Mouse (Mus musculus) left cerebral cortex, adult 2 months (tissue): ENCODE data around the gene Mark3. TPM values are rescaled to one million over a fixed set of nuclear protein-coding genes. Genes with fewer than 3 reads are reported as not detected.
"Not testable (repeated sequence)": the region's sequence is repeated elsewhere in the genome, so short reads cannot be mapped to it uniquely, and the experiment has no call there.

Experiments
- DNase-seq, 2 experiments: peaks; one replicate each; pipeline ENCODE4 v3.0.0; 2021 to 2022; ENCODE audit warnings: low spot score in 2 of 2, mixed read lengths in 1 of 2; ENCODE audit errors: extremely low spot score in 1 of 2
- H3K27ac ChIP-seq: fragments of 200-600 bp; 2 replicates; pipeline ENCODE4 v1.8.1; 2022
- H3K4me3 ChIP-seq: fragments of 200-600 bp; 2 replicates; pipeline ENCODE4 v1.8.1; 2022
- CTCF ChIP-seq: fragments of 200-600 bp; IDR thresholded peaks from 2 replicates; pipeline ENCODE4 v1.8.1; 2022; ENCODE audit warnings: antibody characterized with exemption, mild to moderate bottlenecking, moderate library complexity
- intact Hi-C: fragments of 180-260 bp; cut with DNase I; formaldehyde crosslinking; loops from one replicate; pipeline ENCODE4 v1.15.1; 2025
- total RNA-seq, 2 experiments: library from RNA; stranded (reverse); gene quantifications; 2 replicates each; pipeline ENCODE4 v1.2.3; 2021

Mark3 gene
- total RNA-seq, 2 experiments from 2014 or later = 102 TPM

DNA sequence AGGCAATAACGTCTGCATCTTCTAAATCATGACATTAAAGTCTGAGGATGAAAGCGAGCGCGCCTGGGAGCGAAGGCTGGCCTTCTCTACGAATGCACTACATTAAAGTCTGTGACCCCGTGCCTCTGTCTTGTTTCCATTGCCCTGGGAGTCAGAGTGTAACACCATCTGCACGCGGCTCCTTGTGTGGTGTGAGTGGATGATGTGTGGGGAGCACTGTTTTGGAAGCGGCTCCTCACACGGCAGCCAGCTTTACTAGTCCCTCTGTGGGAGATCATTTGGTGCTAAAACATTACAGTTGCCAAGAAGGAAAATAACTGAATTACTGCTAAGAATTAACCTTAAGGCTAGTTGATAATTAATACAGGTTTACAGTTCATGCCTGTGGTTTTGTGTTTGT lies 81.4 kb downstream of the Mark3 start:
- intact Hi-C loops = no loop called here
- no peak overlapping the region for H3K27ac ChIP-seq
- DNase-seq = no peak
- no peak for TF ChIP-seq CTCF
- H3K4me3 ChIP-seq = no peak overlapping the region

DNA sequence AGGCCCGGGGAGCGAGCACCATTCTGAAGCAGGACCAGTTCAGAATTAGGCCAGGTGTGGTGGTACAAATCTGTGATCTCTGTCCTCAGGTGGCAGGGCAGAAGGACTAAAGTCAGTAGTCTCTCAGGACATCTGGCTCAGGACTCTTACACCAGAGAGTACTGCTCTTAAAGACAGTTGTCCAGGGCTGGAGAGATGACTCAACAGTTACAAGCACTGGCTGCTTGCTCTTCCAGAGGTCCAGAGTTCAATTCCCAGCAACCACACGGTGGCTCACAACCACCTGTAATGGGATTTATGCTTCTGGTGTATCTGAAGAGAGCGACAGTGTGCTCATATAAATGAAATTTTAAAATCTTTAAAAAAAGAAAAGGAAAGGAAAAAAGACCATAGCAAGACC lies 85.0 kb downstream of the Mark3 start:
- TF ChIP-seq CTCF = no peak
- no peak for DNase-seq
- no peak overlapping the region for H3K4me3 ChIP-seq
- intact Hi-C loops = no loop called here
- H3K27ac ChIP-seq = no peak overlapping the region

DNA sequence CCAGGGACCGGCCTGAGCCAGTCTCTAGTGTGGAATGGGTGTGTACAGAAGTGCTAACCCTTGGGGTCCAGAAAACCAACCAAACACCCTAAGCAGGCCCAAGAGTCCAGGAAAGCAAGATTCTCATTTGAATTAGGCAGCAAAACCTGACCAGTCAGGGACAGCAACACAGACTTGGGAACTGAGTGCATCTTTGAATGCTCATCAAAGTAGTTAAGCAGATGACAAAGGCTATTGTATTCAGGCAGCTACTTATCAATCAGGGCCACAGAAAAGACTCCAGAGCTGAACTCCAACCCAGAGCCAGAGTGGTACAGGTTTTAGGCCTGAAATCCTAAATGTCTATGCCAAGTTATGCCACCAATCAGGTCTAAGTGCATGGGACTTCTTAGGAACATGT lies 86.3 kb downstream of the Mark3 start:
- no peak for DNase-seq
- Histone ChIP-seq H3K27ac (no peak overlapping the region), H3K4me3 (no peak overlapping the region)
- intact Hi-C loops = no loop called here
- TF ChIP-seq CTCF = no peak

DNA sequence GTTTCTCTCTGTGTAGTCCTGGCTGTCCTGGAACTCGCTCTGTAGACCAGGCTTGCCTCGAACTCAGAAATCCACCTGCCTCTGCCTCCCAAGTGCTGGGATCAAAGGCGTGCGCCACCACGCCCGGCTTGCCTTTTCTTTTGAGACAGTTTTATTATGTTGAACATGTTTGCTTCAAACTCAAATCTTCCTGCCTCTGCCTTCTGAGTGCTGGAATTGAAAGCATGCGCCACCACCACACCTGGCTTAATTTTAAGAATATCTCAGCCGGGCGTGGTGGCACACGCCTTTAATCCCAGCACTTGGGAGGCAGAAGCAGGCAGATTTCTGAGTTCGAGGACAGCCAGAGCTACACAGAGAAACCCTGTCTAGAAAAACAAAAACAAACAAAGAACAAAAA lies 87.2 kb downstream of the Mark3 start:
- intact Hi-C loops, DNase-seq, H3K27ac ChIP-seq, H3K4me3 ChIP-seq: not testable (repeated sequence)

DNA sequence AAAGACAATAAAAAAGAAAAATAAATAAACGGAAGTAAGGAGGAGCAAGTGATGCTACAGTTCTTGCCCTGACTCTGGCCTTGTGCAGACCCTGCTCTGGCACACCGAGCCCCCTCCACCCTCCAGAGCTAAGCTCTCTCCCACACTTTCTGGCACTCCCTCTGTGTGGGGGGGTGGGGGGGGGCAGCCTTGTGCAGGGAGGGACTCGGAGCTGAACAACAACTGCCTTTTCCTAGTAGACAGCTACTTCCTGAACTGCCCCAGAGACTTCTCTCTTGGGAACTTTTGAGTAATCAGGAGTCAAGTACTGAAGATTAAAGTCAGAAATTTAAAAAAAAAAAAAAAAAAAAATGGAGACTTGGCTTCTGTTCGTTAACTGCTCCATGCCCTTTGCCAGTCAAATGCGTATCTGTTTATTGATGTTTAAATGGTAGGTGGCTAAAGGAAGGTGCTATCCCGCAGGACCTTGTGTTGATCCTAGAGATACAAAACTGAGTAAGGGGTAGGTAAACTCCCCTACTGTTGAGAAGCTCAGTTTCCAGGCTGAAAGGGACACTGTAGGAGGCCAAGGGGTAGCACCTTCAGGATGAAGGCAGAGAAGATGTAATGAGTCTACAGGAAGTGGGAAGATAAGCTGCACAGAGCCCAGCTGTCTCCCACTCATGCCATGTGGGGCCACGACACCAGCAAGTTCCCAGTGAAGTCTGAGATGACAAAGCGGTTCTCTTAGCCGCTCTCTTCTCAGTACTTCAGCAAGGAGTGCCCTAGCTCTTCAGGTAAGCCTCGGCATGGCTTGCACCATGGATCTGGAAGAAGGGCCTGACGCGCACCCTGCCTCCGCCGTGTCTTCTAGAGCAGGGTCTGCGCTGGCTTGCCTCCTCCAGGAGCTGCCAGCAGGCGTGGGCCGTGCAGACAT lies 89.2 kb downstream of the Mark3 start:
- peak in 1 of 2 experiments; percentile 32 for DNase-seq
- TF ChIP-seq CTCF = no peak
- Histone ChIP-seq H3K4me3 (no peak overlapping the region), H3K27ac (peak overlapping the region; percentile 99)
- intact Hi-C loops = no loop called here

DNA sequence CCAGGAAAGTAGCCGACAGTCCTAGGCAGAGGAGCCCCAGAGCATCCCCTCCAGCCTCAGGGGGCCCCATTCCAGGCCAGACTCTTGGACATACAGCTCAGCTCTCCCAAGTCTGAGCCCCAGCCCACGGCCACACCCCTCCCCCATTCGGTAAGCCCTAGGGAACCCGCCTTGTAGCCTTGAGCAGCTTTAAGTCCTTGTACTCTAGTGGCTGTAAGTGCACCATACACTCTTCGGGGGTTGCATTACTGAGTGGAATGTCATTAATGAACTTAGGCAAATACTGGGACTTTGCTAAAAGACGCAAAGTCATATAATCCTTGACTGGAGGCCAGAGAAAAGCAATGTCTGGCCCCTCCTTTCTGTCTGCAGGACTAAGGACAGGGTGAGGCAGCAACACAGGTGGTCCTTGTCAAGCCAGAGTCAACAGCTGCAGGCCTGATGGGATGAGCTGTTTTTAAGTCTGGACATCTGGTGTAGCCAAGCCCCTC lies 89.9 kb downstream of the Mark3 start:
- DNase-seq = no peak
- H3K27ac ChIP-seq = peak overlapping the region; percentile 99
- TF ChIP-seq CTCF = no peak
- intact Hi-C loops = no loop called here
- H3K4me3 ChIP-seq = no peak overlapping the region

DNA sequence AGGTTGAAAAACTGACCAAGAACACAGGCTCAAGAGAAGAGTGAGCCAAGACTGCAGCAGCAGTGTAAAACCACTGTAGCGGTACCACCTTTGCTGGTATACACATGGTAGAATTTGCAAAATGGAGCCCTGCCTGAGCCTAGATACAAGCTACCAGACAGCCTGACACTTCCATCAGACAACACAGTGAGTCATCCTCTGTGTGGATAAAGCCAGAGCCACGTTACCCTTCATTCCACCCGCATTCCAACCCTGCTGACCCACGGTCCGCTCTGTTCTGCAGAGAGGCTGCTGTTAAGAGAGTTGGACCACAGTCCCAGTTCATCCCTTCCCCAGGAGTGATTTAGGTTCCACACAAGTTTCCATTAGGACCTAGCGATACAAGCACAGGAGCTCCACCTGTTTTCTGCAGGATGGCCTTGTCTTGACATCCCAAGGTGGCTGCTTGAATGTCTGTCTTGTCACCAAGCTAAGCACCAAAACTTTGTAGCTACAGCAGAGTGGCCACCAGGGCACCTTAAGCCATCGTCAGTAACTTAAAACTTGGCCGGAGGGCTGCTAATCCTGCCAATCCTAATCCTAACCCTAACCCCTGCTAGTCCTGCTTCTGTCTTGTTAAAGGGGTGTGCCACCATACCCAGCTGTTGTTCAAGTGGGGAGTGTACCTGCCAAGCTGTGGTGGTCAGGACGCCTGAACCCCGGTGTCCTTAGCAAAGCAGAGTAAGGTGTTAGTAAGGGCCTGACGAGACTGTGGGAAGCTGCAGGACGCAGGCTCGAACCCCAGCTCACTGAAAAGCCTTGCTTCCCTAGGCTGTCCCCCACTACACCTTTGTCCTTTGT lies 90.9 kb downstream of the Mark3 start:
- no peak for DNase-seq
- intact Hi-C loops = loop anchor here (5.0 kb wide), 2 partner anchors 47 to 147 kb away; partner anchors contain the start of genes Apopt1, Bag5, Xrcc3 and Zfyve21
- no peak for TF ChIP-seq CTCF
- H3K4me3 ChIP-seq = no peak overlapping the region
- H3K27ac ChIP-seq = peak overlapping the region; percentile 99

DNA sequence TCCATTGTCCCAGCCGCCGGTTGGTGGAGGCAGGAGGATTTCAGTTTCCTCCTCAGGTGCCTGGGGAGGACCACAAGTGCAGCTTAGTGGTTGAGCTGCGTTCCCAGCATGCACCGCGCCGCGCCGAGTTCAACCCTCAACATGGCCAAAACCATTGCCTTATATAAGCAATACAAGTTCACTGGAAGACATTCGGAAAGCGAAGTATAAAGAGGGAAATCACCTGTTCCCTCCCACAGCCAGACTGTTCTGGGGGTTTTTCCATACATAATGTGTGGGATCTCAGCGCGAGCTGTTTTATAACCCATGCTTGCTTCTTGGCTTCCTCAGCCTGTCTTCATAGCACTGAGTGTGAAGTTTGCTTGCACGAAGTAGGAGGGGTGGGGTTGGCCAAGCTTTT lies 92.1 kb downstream of the Mark3 start:
- intact Hi-C loops = loop anchor here (5.0 kb wide), 2 partner anchors 46 to 146 kb away; partner anchors contain the start of genes Apopt1, Bag5, Xrcc3 and Zfyve21

DNA sequence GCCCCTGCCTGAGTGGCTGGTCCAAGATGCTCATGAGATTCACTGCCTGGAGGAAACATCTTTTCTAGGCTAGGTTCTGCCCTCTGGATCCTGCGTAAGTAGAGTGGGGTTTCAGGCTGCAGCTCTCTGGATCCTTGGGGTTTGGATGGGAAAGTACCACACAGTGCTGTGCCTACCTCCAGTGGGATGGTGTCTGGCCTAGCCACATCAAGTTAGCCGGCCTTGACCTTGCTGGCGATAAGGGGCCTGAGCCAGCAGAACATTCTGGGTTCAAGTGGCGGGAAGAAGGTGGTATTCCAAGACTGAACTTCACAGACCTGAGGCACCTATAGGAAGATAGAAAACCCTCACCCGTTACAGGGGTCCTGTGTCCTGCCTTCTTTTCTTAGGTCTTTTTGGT lies 93.1 kb downstream of the Mark3 start:
- peak overlapping the region; percentile 99 for H3K27ac ChIP-seq
- intact Hi-C loops = loop anchor here (5.0 kb wide), 2 partner anchors 45 to 145 kb away; partner anchors contain the start of genes Apopt1, Bag5, Xrcc3 and Zfyve21
- H3K4me3 ChIP-seq = no peak overlapping the region
- no peak for DNase-seq
- TF ChIP-seq CTCF = no peak

More for the DNA sequence above, 92.1 kb downstream of the Mark3 start:
- DNase-seq = peak; percentile 67 to 80
- peak overlapping the region; percentile 99 for H3K27ac ChIP-seq
- H3K4me3 ChIP-seq = no peak overlapping the region
- no peak for TF ChIP-seq CTCF

DNA sequence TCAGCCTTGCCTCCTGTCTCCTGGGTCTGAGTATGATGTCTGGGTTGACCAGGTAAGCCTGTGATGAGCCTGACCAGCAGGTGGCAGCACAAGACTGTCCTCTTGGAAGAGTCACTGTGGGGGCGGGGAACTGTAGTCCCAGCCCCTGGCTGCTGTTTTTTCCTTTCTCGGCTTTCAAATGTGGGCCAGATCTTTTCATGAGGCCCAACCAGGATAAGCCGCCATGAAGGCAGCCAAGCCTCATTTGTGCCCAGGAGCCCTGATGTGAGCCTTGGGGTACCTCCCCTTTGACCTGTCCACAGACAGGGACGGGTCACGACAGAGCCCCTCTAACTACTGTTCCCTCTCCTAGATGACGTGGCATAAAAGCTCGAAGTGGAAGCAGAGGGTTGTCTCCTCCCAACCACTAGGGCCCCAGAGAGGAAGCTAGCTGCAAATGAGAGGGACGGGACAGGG lies 94.2 kb downstream of the Mark3 start:
- DNase-seq = peak; percentile 92 to 97
- peak overlapping the region; percentile 99 for H3K27ac ChIP-seq
- intact Hi-C loops = loop anchor here (1.0 to 5.0 kb wide), 5 partner anchors 28 to 144 kb away; partner anchors contain the start of genes Apopt1, Bag5, Xrcc3 and Zfyve21
- TF ChIP-seq CTCF = peak; percentile 91
- H3K4me3 ChIP-seq = peak overlapping the region; percentile 100

DNA sequence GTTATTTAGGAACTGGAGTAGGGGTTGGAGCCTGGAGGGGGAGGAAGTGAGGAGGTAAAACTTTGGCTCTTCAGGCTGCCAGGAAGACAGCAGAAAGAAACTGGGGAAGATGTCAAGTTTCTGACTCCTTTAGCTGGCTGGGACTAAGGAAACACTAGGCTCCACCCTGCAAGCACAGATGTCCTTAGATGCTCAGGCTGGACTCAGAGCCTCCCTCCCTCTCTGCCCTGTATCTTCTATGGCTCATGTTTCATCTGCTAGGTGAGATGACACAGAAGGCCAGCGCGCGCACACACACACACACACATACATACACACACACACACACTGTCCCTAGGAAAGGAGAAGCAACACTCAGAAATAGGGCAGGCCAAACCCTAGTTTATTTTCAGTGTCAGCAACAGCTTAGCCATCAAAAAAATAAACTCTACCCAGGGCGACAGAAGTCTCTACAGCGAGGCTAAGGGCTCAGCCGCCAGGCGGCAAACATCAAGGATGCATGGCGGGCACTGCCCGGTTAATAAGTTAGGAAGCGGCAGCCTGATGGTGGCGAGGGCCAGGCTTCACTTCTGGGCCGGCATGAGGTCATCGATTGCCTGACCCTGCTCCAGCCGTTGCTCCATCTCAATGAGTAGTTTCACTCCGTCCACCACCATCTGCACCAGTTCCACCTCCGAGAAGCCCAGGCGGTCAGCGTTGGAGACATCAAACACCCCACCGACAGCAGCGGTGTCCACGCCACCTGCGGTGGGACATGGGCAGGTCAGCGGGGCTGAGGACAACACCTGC lies 94.9 kb downstream of the Mark3 start:
- intact Hi-C loops = loop anchor here (1.0 to 5.0 kb wide), 5 partner anchors 27 to 143 kb away; partner anchors contain the start of genes Apopt1, Bag5, Xrcc3 and Zfyve21

More for the DNA sequence above, 94.9 kb downstream of the Mark3 start:
- H3K4me3 ChIP-seq = peak overlapping the region; percentile 100
- DNase-seq = no peak
- H3K27ac ChIP-seq = peak overlapping the region; percentile 99
- TF ChIP-seq CTCF = no peak; the same call in 1 of the 2 replicates
